Mouse (Mus musculus) frontal cortex, postnatal 14 days (tissue): Measurements from ENCODE around the gene Inf2.

Experiments used
- DNase-seq, 2 experiments: peaks; one replicate each; pipeline ENCODE4 v3.0.0; 2022; ENCODE audit warnings: low spot score in 2 of 2

Inf2 gene

DNA sequence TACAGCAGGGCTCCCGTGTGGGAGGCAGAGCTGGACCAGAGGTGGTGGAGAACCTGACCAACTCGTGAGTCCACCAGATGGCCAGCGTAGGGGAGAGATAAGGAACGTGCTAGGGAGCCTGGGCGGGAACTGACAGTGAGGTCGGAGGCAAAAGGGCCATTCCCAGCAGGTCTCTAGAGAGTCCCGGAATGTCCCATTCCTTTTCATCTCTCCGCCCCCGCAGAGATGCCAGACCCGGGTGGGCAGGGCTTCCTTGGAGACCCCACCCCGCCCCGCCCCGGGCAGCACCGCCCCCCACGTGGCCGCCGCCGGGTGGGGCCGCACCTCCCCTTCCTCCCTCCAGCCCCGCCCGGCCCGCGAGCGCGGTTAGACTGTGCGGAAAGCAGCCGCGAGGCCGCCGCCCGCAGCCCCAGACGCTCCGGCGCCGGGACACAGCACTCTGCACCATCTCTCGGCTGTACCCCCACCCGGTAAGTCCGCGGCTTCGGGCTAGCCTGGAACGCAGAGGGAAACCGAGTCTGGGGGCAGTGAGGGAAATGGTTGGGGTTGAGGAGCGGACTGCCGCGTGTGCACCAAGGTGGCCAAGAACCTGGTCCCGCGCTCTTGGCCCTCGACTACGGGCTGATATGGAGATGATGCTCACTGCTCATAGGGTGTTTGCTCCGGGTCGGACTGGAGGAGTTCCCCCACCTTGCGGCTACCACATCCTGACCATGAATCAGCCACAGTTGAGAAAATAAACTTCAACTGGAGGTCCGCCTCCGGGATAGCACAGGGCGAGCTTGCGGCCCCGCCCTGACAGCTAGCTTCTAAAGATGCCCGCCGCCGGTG lies at the start of gene Inf2:
Gene Inf2 (plus strand): TSS at position 359 of the 831 bp plus-strand sequence.
- DNase-seq, result peak; percentile 65 to 69

DNA sequence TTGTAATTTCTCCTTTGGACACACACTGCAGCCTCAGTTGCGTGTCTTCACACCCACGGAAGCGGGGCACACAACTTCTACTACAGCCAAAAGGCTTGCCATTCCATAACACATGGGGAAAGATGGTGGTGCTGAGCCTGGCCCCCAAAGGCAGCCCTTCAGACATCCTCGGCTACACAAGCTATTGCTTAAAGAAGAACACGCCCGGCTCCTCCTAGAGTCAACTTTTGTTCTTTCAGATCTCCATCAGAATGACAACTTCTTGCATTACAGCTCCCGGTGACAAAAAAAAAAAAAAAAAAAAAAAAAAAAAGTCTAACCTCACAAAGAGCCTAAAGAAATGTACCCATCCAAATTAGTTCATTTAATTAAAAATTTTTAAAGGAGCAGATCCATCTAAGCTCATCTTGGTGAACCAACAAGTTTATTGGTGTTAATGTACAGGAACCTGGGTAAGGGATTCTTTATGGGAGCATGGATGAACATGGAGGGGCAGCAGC lies 49.1 kb upstream of the Inf2 start:
- no peak for DNase-seq

DNA sequence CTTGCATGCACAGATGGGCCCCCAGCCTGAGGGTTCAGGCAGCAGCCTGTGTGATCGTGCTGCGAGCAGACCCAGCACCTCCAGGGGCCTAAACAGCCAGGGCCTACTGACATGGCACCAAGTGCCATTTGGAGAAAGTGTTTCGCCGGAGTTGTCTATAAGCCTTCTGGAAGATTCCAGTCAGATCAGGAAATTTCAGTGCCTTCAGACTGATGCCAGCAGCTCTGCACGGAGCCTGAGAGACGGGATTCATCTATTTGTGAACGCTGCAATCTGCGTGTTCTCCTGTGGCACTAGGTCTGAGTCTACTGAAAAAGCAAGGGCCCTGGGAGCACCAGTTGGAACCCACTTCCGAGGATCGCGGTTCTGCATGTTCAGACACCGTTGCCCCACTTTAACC lies 48.3 kb upstream of the Inf2 start:
- no peak for DNase-seq

DNA sequence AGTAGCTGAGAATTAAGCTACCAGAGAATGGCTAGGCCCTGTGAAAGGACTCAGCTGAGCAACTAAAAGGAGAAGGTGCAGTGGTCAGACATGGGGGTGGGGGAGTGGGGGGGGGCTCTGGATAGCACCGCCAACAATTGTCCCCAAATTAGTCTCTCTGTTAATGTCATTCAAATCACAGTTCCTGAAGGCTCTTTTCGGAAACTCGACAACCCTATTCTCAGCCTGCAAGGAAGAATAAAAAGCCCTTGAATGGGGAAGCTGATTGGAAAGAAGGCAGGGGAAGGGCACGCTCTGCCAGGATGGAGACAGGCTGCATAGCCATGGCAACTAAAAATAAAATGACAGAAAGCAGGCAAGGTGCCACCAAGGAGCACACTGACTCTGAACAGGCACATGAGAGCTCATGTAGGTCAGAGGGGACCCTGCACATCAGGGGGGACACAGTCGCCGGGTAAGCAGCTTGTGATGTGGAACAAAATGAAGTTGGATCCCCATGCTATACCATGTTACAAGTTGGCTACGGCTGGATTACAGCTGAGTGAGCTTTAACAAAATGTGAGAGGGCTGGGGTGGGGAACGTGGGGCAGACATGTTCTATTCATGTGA lies 47.0 kb upstream of the Inf2 start:
- DNase-seq, result peak in 1 of 2 experiments; percentile 22

DNA sequence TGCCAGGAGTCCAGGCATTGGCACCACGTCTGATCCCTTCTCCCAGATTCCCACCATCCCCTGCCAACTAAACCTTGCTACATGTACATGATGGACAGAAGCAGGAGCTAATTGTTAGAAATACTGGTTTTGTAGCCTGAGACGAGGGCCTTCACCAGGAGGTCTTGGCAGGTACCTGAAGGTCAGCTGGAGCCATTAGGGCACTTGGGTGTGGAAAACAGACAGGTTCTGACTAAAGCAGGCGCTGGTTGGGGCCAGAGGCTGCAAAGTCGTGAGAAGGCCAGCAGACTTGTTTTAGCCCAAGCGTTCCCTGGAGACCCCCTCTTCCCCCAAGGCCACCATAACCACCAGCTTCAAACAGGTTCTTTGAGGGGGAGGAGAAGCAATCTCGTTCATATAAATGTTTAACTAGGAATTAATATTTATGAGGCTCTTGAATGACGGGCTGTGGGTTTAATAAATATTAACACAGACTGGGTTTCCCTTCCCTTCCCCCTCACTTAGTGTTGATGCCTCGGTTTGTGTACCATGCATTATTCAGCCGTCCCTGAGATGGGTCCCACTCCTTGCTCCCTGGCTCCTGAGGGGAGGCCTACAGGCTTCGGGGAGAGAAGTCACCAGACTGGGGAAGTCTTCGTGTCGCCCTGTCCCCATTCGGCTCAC lies 46.2 kb upstream of the Inf2 start:
- no peak for DNase-seq

DNA sequence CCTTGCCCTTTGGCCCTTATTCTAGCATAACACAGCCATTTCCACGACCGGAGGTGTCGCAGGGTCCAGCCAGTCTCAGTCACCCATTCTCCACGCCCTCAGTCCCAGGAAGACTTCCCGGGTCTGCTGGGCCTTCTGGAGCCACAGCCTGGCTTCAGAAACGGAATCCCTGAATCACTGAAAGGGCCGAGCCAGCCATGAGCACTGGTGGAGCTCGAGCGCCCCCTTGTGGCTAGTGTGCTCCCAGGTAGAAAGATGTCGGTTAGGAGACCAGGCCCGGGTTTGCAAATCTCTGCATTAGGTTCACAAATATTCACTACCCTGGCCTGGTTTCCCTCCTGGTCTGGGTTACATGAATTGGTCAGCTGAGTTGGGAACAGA lies 45.7 kb upstream of the Inf2 start:
- DNase-seq, result peak; percentile 72 to 90

DNA sequence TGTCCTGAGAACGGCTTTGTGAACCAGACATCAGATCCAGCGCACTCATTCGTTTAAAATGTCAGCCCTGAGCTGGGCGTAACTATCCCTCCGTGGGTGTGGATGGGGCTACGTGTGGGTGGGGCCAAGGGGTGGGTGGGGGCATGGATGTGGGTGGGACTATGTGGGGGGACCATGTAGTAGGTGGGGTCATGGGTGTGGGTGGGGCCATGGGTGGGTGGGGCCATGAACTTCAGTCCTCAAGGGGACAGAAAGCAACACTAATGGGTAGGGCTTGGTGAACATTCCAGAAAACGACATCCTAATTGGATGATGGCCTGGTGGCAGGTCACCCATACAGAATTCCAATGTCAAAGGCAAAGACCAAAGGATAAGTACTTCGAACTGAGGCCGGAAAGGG lies 44.6 kb upstream of the Inf2 start:
- DNase-seq, result no peak

DNA sequence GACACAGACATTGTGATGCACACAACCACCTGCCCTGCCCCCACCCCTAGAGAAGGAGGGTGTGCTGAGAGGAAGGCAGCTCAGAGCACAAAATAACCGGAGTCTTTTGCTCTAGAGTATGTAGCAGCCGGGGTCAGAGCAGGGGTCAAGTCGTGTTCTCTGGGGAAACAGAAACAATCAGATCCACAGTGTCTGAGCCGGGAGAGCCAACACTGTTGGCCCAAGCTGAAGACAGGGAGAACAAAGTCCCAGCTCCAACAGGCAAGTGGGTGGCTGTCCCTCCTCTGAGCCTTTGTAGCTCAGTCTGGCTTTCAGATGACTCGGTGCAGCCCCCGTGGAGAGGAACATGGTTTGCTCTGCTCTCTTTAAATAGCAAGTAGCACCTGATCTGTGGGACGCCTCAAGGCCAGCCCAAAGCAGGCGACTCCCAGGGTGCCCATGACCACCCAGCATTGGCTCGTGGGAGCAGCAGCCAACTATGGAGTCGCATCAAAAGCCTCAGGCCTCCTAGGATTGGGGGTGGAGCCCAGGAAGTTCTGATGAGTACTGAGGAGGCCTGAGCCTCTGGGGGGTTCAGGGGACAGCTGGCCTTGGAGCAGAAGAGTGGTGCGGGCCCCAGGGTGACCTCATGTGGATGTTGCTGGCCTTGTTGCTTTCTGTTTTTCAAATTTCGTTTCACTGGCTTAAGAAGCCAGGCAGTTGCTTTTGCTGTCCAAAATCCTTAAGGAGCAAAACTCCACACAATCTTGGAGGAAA lies 43.5 kb upstream of the Inf2 start:
- no peak for DNase-seq

DNA sequence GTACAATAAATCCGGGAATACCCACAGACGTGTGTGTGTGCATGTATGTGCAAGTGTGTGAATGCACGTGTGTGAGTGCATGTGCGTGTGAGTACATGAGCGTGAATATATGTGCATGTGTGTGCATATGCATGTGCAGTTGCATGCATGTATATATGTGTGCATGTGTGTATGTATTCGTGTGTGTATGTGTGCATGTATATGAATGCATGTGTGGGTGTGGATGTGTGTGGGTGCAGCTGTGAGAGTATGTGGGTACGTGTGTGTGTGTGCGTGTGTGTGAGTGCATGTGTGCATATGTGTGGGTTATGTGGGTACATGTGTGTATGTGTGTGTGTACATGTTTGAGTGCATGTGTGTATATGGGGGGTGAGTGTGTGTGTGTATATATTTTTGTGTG lies 42.5 kb upstream of the Inf2 start:
- no peak for DNase-seq

DNA sequence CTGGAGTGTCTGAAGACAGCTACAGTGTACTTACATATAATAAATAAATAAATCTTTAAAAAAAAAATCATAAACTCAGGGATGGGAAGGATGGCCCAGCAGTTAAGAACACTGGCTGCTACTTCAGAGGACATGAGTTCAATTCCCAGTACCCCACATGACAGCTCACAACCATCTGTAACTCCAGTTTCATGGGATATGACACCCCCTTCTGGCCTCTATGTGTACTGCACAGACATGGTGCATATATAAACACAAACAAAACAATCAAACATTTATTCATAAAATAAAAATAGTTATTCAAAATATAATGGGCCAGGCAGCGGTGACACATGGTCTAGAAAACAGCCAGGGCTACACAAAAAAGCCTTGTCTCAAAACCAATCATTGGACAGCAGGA lies 39.3 kb upstream of the Inf2 start:
- DNase-seq, result no peak

DNA sequence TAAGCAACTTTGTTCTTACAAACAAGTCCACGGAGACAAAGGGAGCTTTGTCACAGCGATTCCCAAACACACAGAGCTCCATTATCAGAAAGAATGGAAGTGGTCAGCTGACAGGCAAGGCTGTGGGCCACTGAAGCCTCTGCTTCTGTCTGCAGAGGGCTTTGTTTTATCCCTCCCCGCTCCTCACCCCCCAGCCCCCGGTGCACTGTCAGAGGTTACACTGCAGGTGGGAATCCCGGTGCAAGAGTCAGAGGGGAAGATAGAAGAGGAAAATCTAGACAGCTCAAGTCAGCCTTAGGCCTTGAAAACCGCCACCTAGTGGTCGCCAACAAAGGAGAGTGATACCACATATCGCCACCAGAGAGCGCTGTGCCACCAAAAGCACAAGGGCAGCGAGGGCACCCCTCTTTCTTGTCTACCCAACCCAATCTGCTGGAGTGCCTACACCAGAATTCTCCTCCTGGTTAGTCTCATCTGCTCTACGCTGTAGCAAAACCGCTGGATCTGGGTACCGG lies 36.7 kb upstream of the Inf2 start:
- DNase-seq, result peak; percentile 85 to 92

DNA sequence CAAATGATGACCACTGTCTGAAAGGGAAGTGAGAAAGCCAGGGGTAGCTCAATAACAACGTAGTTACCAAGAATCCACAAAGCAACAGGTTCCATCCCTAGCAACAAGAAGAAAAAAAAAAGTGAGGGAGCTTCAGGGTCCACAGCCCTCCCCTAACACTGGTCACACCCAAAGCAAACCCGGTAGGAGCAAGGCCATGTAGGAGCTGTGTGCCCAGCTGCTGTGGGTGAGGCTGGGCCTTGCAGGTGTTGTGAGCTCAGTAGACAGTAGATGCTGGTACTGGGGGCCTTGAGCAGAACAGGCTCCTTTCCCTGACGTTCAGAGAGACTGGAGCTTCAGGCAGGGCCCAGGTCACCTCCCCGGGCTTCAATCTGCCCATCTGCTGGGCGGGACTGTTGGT lies 36.1 kb upstream of the Inf2 start:
- DNase-seq, result no peak

DNA sequence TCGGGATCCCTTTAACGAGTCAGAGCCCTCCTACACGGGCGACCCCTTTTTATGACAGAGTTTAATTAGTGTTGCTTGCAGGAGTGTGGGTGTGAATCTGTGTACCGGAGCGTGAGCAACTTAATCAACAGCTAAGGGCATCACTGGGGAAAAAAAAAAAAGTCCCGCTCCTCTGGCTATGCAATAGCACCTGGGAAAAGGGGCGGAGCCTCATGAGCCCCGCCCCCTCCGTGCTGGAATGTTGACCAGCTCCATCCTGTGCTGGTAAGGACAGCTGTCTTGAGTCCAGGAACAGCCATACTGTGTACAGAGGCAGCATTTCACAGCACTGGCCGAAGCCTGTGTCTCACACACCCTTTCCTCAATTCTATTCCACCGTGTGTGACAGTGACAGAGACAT lies 33.7 kb upstream of the Inf2 start:
- DNase-seq, result no peak

DNA sequence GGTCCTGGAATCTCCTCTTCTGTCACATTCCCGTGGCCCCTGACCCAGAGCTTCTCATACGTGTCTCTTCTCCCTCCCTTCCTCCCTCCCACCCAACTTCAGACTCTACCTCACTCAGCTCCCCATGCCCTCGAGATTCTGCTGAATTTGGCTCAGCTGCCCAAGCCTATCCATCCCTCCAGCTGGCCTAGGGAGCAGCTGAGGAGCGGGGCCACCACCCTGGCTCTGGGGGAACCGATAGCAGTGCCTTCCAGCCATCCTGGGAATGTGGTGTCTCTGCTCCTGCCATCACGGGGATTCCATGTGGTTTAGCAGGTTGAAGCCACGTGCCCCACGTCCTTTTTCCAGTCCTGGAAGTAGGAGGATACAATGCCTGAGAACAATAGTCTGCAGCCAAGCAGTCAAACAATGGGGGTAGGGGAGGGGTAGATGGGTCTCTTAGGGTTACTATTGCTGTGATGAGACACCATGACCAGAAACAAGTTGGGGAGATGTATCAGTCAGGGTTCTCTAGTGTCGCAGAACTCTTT lies 32.0 kb upstream of the Inf2 start:
- no peak for DNase-seq

DNA sequence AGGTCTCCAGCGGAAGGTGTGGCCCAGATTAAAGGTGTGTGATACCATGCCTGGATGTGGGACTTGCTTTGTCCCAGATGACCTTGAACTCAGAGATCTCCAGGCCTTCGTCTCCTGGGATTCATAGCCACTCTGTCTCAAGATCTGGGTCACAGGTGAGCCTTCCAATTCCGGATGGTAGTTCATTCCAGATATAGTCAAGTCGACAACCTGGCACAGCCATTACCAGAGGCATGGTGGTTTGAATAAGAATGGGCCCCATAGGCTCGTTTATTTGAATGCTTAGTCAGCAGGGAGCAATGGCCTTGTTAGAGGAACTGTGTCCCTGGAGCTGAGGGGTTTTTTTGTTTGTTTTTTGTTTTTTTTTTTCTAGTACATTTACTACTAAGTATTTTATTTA lies 31.4 kb upstream of the Inf2 start:
- DNase-seq, result no peak

DNA sequence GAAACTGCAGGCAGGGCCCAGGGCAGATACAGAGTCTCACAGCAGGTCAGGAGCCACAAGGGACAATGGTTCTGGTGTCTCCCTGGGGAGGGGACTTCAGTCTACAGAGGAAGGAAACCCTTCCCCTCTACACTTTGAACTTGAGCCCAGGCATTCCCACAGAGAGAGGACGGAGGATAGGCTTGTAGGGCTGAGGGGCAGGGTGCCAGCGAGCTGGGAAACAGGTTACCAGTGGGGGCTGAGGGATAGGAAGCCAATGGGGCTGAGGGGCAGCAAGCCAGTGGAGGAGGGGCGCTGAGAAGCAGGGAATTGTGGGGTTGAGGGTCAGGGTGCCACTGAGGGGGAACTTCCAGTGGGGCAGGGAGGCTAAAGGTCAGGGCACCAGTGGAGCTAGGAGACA lies 29.4 kb upstream of the Inf2 start:
- DNase-seq, result no peak

DNA sequence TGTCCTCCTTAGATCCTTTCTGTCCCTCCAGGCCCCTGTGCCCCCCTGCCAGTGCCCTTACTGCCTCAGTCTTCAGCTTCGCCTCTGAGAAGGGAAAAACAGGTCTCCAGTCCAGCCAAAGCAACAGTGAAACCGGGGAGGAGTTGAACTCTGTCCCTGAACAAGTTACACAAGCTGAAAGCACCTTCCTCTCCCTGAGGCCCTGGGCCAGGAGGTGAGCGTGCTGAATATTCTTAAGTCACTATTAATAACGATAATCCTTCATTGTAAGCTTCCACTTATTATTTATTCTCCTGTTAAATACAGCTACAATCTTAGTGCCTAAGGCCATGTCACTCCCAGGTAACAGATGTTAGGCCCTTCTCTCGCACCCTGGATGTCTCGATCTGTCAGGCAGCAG lies 28.9 kb upstream of the Inf2 start:
- DNase-seq, result no peak

DNA sequence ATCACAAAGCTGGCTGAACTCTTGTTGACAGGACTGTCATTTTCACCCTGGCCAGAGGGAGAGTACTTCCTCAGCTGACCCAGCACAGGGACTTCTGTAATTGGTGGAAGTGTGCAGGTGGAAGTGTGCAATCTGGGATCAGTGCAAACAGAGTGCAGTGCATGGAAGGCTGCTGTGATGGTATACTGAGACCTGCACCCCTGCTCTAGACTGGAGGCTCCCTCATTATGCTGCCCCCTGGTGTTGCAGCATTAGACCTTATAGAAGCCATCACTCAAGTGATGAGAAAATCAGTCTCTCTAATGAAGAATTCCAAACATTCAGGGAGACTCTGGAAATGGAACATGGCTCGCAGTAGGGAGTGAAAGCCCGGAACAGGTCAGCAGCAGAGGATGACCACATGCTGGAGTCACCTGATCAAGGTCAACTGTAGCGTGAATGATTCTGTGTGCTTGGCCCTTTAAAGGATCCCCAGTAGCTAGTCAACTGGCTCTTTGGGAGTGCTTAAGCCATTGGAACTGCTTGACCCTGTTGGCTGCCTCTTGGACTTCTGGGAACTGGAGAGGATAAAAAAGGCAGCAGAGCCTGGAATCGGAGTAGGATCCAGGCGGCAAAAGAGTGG lies 28.3 kb upstream of the Inf2 start:
- DNase-seq, result no peak

DNA sequence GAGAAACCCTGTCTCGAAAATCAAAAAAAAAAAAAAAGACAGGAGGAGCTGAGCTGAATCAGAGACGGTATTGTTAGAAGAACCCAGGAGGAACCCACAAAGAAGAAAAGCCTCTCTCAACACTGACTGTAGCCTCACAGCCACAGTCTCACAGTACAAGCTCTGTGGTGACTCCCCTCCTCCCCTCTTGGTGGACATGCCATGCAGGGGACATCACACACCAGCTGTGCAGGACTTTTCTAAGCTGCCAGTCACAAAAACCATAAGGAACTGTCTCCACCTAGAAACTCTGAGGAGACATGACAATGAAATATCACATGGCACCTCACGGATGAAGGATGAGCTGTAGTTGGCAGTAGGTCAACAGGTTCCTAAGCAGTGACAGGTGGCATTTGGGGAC lies 27.4 kb upstream of the Inf2 start:
- DNase-seq, result no peak

DNA sequence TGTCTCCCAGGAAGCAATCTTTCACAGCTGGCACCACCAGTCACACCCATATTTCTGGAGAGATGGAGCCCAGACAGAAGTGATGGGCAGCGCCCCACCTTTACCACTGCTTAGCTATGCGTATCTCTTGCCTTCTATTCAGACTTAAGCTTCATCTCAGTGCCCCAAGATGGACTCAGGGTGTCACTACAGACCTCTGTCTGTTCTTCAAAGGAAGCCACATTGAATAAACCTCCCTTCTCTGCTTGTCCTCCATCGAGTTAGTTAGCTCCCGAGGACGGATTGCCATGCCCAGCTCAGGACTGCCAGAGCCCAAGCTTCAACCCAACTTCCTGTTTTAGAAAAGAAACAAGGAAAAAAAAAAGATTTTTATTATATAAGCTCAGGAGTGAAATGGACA lies 26.1 kb upstream of the Inf2 start:
- DNase-seq, result no peak

DNA sequence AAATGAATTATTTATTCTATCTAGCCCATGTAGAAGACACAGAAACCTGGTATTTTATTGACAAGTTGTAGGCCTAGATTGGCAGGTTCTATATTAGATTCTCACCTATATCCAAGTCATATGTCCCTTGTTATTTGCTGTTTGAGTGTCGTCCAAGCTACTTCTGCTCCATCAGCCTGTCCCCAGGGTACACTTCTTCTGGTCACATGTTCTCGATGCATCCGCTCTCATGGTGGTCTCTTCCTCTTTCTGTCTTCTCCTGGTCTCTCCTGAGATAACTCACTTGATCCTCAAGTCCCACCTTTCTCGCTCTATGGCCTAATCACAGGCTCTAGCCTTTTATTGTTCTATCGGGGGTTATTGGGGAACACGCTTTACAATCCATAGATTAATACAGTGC lies 25.6 kb upstream of the Inf2 start:
- no peak for DNase-seq
